Mouse (Mus musculus) stomach, postnatal 0 days (tissue): Measurements from ENCODE around the gene Mob1a. TPM values are rescaled to one million over a fixed set of nuclear protein-coding genes. Genes with fewer than 3 reads are reported as not detected.

Source experiments
- ATAC-seq: fragments of 200-750 bp; cut with Nextera tagmentation; 2 replicates; pipeline ENCODE4 v1.8.0; 2017; ENCODE audit not compliant: low FRiP score, low TSS enrichment
- DNase-seq: peaks from one replicate; pipeline ENCODE4 v3.0.0-alpha.2; 2016; ENCODE audit warnings: low spot score
- H3K27ac ChIP-seq: fragments of 300-500 bp; sonication (generic); replicated peaks from 2 replicates; pipeline ENCODE4 v1.5.1; 2014; ENCODE audit warnings: mild to moderate bottlenecking, control low read depth
- H3K27me3 ChIP-seq: fragments of 300-500 bp; sonication (generic); 2 replicates; pipeline ENCODE4 v1.6.1; 2014; ENCODE audit warnings: low read length; ENCODE audit not compliant: control insufficient read depth, insufficient read depth
- H3K36me3 ChIP-seq: fragments of 300-500 bp; sonication (generic); 2 replicates; pipeline ENCODE4 v1.6.1; 2014; ENCODE audit warnings: low read length, mixed read lengths; ENCODE audit not compliant: control insufficient read depth, insufficient read depth
- H3K4me1 ChIP-seq: fragments of 300-500 bp; sonication (generic); replicated peaks from 2 replicates; pipeline ENCODE4 v1.6.1; 2014; ENCODE audit warnings: antibody characterized with exemption; ENCODE audit not compliant: control insufficient read depth, insufficient read depth
- H3K4me2 ChIP-seq: fragments of 300-500 bp; sonication (generic); replicated peaks from 2 replicates; pipeline ENCODE4 v1.6.1; 2014; ENCODE audit warnings: low read depth, mild to moderate bottlenecking, control low read depth, moderate library complexity
- H3K4me3 ChIP-seq: fragments of 300-500 bp; sonication (generic); 2 replicates; pipeline ENCODE4 v1.5.1; 2014; ENCODE audit warnings: low read depth, low read length, control low read depth
- H3K9ac ChIP-seq: fragments of 300-500 bp; sonication (generic); 2 replicates; pipeline ENCODE4 v1.6.1; 2014; ENCODE audit warnings: mild to moderate bottlenecking, low read length, control low read depth, mixed read lengths
- H3K9me3 ChIP-seq: fragments of 300-500 bp; sonication (generic); 2 replicates; pipeline ENCODE4 v1.6.1; 2016; ENCODE audit warnings: low read length; ENCODE audit not compliant: control insufficient read depth
- CTCF ChIP-seq: IDR thresholded peaks from 2 replicates; pipeline ENCODE4 v1.5.1; 2016; ENCODE audit warnings: antibody characterized with exemption, low read depth, mild to moderate bottlenecking, moderate library complexity
- EP300 ChIP-seq: optimal IDR thresholded peaks from 2 replicates; pipeline ENCODE3; 2016; ENCODE audit warnings: antibody characterized with exemption
- WGBS: fragments of 180-500 bp; shearing (Covaris S2); extraction: QIAGEN DNeasy Blood & Tissue Kit; methylation state at CpG from one replicate; pipeline ENCODE4 v1.1.7; 2014; 5-methylcytosine and 5-hydroxymethylcytosine counted together
- polyA plus RNA-seq: library from polyadenylated mRNA; unstranded; fragments of >200 nt; fragmentation: Nextera tagmentation; extraction: Ambion mirVana; gene quantifications from 2 replicates; pipeline ENCODE4 v1.2.1, GENCODE M21; 2015

The Mob1a gene
- polyA plus RNA-seq, 1 experiment from 2014 or later = 31.0 TPM

DNA sequence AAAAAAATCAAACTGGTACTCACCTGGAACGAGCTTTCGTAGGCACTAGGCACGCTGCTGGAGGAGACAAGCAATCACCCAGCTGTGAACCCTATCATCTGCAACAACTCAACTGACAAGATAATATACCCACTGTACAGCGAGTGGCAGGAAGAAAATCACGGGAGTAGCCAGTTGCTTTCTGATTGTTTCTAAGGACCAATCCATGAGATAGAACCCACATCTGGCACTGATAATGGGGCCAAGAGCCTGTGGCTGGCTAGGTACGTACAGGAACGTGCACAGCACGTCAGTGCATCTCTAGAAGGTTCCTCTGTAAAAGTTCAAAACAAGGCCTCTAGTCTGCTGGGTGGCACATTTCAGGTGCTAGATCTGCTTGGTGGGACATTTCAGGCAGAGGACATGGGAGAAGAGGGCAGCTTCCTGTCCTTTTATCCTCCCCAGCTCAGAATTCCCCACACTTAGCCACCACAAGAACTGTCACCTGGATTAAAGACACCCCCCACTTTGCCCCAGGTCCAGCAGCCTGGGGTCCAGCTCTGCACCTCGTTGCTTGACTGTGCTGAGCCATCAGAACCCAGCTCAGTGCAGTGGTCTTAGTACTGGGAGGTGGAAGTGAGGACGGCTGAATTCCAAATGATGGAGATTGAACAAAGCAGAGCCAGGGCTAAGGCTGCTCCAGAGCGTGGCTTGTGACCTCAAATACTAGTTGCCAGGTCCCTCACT, 35.9 kb downstream of the Mob1a start:
- Histone ChIP-seq H3K4me3 (no peak overlapping the region), H3K9me3 (no peaks in the 10 kb centered on the region), H3K27ac (no peak overlapping the region), H3K4me1 (no peaks in the 10 kb centered on the region), H3K4me2 (no peak overlapping the region), H3K9ac (no peak overlapping the region), H3K36me3 (peaks cover 22% of the 10 kb centered on the region), H3K27me3 (no peaks in the 10 kb centered on the region)
- WGBS = 84% methylated on average over 11 of the region's 11 CpGs
- ATAC-seq = no peak
- TF ChIP-seq CTCF (no peak), EP300 (no peak)
- no peak for DNase-seq

DNA sequence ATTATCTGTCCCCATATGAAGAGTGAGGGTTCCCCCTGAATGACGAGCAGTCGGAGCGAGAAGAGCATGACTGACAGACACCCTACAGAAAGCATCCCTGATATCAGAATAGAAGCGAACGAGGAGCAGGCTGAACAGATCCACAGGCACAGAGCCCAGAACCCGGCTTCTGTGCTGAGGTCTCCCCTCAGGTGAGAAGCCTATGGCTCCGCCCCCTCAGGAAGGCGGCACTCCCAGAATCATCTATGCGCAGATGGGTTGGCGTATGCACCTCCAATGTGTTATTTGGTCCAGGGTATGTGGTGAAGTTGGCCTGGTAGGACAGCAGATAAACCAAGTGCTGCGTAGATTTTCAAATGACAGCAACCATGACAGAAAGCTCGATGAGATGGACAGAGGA, 37.3 kb downstream of the Mob1a start:
- Histone ChIP-seq H3K4me2 (no peak overlapping the region), H3K27me3 (no peaks in the 10 kb centered on the region), H3K4me3 (no peak overlapping the region), H3K36me3 (peaks cover 31% of the 10 kb centered on the region), H3K27ac (no peak overlapping the region), H3K9me3 (no peaks in the 10 kb centered on the region), H3K4me1 (no peaks in the 10 kb centered on the region), H3K9ac (no peak overlapping the region)
- TF ChIP-seq EP300 (no peak), CTCF (no peak)
- 85% methylated on average over 12 of the region's 12 CpGs for WGBS
- ATAC-seq (no peak), DNase-seq (no peak)

DNA sequence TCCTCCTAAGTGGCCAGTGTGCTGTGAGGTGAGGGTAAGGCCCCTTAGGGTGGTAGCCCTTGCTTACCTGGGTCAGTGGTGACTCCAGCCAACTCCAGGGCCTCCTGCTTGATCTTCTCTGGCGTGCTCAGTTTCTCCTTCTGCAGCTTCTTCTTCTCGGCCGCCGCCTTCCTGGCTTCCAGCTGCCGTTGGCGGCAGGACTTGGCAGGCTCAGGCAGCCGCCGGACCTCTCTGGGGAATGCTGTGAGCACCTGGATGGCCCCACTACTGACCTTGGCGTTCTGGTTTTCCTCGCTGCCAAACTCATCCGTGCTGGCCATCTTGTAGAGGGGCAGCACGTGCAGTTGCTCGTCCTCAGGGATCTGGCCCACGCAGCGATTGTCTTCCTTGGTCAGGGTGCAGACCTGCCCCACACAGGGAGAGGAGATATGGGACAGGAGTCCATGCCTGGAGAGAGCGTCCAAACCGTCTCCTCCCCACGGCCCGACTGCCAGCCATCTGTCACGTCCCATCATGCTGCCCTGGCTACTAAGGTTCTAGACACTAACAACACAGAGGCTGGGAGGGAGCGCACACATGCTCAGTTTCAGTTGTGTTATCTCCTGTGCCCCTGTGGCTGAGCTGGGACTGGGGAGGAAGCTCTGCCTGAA, 44.6 kb downstream of the Mob1a start:
- ATAC-seq = no peak
- Histone ChIP-seq H3K36me3 (peaks cover 65% of the 10 kb centered on the region), H3K9me3 (no peaks in the 10 kb centered on the region), H3K9ac (no peak overlapping the region), H3K27ac (no peak overlapping the region), H3K4me2 (no peak overlapping the region), H3K4me1 (no peaks in the 10 kb centered on the region), H3K27me3 (no peaks in the 10 kb centered on the region), H3K4me3 (no peak overlapping the region)
- TF ChIP-seq EP300 (no peak), CTCF (no peak)
- WGBS = 82% methylated on average over 21 of the region's 21 CpGs
- DNase-seq = no peak

DNA sequence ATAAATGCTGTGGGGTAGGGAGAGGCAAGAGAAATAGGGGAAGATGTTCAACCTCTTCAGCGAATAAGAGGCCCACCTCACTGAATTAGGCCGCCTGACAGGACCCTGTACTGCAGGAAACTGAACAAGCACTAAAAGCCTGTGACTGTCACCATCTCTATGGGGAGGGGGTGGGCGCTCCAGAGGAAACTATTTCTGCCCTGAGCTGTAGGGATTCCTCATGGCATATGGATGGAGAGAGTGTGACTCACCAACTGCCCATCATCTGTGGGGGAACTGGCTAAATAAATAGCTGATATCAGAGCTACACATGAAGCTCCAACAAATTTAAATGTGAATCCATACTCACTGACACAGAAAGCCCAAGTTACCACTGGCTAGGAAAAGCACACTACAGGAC, 45.5 kb downstream of the Mob1a start:
- H3K36me3 ChIP-seq = peaks cover 70% of the 10 kb centered on the region
- no peaks in the 10 kb centered on the region for H3K4me1 ChIP-seq
- H3K9ac ChIP-seq = no peak overlapping the region
- ATAC-seq = no peak
- no peak overlapping the region for H3K27ac ChIP-seq
- no peak overlapping the region for H3K4me2 ChIP-seq
- no peaks in the 10 kb centered on the region for H3K9me3 ChIP-seq
- H3K4me3 ChIP-seq = no peak overlapping the region
- no peak for DNase-seq
- TF ChIP-seq EP300 (no peak), CTCF (no peak)
- 82% methylated on average over 3 of the region's 3 CpGs for WGBS
- H3K27me3 ChIP-seq = no peaks in the 10 kb centered on the region

DNA sequence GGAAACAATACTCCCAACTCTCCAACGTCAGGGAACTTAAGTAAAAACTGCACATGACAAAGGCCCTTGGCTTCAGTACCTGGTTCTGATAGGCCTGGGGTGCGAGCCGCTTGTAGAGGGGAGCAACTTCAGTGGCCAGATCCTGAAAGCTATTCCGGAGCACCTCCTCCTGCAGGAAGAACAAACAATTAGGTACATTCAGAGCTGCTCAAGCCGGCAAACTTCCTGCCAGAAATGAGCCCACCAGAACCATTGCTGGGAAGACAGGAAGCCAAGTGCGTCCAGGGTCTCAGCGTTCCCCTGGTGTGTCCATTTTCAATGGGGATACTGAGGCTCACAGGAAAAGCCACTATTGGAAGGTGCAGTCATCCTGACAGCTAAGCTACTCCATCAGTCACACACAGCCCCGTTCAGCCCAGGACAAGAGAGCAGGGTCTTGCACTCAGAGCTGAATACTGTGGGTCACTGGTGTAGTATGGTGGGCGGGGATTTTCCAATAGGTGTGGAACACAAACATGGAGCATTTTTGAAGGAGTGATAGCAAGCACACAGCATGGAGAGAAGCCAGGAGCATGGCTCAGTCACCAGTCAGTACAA, 48.0 kb downstream of the Mob1a start:
- Histone ChIP-seq H3K27ac (no peak overlapping the region), H3K4me3 (no peak overlapping the region), H3K4me1 (no peaks in the 10 kb centered on the region), H3K36me3 (peaks cover 72% of the 10 kb centered on the region), H3K9ac (no peak overlapping the region), H3K27me3 (no peaks in the 10 kb centered on the region), H3K9me3 (no peaks in the 10 kb centered on the region), H3K4me2 (no peak overlapping the region)
- DNase-seq = no peak
- WGBS = 80% methylated on average over 9 of the region's 9 CpGs
- TF ChIP-seq EP300 = no peak
- TF ChIP-seq CTCF = no peak
- no peak for ATAC-seq
